Mouse (Mus musculus): ENCODE data around the gene Hoxb3. TPM values are rescaled to one million over a fixed set of nuclear protein-coding genes. Genes with fewer than 3 reads are reported as not detected.

Hoxb3 gene
- total RNA-seq, 1 experiment from 2014 or later: 0.55 TPM

DNA sequence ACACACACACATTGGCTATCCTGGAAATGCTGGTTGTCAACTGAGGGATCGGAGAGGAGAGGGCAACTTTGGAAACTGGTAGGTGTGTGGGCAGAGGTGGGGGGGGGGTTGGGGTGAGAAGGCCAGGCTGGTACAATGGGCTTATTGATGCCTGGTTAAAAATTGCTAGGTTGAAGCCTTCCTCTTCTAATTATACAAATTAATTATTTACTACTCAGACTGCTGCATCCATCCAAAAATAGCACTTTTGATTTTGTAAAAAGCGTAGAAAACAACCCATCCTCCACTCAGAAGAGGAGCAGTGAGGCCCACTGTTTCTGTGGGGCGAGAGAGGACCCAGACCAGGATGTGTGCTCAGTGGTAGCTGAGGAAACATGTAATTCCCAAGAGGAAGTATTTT, 11.9 kb downstream of the Hoxb3 start:
- ATAC-seq (replicated peaks; ENCODE audit: low read depth, poor library complexity, severe bottlenecking): no peak

DNA sequence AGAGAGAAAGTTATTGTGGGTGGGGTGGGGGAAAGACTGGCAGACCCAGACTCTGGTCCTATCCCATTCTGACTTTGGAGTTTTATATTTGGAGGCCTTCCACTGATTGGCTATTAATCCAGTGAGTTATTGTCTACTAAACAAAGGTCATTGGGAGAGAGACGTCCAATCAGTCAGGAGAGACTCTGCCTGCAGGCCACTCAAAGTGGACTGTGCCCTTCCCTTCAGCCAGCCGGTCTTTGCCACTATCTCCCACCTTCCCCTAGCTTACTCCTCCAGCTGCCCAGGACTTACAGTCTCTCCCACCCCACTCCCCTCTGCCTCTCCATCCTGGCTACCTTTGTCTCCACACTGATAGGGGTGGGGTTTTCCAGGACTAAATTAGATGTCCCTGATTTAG, 13.5 kb downstream of the Hoxb3 start:
- ATAC-seq (replicated peaks; ENCODE audit: low read depth, poor library complexity, severe bottlenecking): no peak

DNA sequence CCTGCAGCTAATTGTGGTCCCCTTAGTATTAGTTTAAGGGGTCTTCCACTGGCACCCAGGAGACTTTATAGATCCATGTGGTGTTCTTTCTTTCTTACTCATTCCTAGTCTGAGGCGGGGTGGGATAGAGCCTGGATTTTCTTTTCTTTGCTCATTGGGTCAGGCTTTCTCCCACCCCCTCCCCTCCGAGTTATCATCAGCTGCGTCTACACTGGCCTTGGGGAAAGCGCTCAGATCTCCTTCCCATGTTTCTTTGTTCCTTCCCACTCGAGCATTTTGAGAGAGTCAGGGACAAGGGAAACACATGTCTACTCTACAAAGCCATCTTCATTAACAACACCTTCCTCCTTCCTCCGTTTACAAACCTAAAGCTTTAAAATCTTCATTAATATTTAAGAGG, 13.9 kb downstream of the Hoxb3 start:
- ATAC-seq (replicated peaks; ENCODE audit: low read depth, poor library complexity, severe bottlenecking): no peak

DNA sequence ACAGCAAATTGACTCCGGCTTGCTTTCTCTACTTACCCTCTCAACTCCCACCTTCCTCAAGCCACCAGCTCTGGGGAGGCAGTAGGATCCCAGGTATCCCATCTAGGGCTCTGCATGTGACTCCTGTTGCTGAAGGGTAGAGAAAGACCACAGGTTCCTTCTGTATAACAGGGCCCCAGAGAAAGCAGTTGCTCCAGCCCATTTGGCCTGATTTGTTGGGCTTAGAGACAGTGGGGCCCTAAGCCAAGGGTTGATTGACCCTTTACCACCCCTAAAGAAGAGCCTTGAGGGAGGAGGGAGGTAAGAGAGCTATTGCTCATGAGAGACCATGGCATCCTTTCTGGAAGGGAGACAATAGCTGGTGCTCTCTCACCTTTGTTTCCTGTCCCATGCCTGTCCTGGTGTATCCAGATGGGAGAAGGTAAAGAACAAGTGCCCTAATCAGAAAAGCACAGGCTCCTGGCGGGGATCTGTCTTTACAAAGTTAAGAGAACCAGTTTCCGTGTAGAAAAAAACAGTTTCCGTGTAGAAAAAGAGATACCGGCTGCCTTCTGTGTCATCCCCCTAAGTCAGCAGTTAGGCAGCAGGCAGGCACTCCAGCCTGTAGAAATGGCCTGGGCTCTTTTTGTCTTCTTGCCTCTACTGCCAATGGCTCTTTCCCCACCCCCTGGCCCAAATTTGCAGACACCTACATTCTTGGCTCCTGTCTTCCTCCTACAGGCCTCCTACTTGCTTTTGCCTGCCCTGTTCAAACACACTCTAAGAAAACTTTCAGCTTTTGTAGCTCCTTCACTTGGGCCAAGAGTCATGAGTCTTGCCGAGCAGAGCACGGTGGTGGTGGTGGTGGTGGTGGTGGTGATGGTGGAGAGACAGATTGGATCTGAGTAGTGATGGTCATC, 16.1 kb downstream of the Hoxb3 start:
- ATAC-seq (replicated peaks; ENCODE audit: low read depth, poor library complexity, severe bottlenecking): no peak

DNA sequence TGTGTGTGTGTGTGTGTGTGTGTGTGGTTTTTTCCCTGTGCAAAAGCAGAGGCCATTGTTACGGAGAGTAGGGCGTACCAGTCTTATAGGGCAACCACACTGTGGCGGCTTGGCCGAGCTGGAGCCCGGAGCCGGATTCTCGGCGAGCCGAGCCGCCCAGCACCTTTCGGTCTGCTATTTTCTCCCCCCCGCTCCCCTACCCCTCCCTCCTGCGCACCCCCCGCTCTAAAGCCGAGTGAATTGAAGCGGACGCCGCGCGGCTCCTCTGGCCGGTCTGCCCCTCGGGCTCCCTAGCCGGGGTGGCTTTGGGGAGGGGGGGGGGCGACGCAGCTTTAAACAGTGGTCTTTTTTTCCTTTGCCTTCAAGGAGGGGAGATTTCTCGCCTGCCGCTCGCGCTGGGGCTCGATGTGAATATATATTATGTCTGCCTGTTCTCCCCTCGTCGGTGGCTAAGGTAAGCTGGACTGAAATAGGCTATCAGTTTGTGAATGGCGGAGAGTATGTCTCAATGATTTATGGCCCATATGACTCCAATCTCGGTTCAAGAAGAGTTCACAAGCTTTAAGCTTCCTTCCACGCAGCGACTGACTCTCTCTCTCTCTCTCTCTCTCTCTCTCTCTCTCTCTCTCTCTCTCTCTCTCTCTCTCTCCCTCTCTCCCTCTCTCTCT, 17.7 kb downstream of the Hoxb3 start:
- ATAC-seq (replicated peaks; ENCODE audit: low read depth, poor library complexity, severe bottlenecking): 0 out of 2 replicates have a peak, but pooled peaks have one; percentile 36

DNA sequence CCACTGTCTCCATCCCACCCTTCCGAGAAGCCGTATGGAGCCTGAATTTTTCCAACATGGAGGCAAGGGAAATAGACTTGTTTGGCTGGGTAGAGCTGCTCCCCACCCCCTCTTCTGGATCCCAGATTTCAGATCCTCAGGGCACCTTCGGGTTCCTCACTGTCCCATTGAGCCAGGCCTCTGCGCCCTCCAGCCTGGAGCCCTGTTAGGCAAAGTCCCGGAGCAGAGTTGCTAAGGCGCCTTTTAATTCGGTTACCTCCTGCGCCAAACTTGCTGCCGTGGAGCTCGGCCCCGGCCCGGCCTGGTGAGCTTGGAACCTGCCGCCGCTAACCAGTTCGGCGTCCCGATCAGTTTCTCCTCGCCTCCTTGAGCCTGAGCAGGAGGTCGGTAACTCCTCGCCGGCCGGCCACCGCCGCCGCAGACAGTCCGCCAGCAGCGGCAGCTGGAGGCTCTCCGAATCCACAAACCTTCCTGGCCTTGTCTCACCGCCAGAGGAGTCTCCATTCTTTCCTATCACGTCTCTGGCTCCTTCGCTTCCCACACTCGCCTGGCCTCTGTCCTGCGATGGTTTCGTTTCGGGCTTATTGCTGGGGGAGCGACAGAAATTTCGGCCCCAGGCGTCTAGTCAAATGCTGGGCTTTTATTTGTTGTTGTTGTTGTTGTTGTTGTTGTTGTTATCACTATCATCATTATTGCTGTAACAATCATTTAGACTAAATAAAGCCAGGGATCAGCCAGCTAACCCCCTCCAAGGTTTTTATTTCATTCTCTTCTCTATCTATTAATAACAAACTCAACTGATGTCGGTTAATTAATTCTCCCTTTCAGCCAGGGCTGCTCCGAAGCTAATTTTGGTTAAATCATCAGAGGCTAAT, 18.8 kb downstream of the Hoxb3 start:
- ATAC-seq (replicated peaks; ENCODE audit: low read depth, poor library complexity, severe bottlenecking): no peak

DNA sequence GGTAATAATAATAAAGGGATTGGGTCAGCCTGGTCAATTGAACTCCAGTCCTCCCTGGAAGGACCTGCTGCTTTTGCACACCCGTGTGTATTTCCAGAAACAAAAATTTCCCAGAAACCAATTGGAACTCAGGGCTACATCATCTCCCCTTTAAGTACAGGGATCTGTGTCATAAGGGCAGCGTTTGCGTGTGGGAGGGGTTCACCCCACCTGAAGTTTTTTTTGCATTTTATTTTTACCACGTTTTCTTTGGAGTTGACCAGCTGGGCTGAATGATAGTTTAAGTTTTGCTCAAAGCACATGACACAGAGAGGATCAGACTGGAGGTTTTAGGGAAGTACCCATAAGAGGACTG, 19.4 kb downstream of the Hoxb3 start:
- ATAC-seq (replicated peaks; ENCODE audit: low read depth, poor library complexity, severe bottlenecking): no peak

DNA sequence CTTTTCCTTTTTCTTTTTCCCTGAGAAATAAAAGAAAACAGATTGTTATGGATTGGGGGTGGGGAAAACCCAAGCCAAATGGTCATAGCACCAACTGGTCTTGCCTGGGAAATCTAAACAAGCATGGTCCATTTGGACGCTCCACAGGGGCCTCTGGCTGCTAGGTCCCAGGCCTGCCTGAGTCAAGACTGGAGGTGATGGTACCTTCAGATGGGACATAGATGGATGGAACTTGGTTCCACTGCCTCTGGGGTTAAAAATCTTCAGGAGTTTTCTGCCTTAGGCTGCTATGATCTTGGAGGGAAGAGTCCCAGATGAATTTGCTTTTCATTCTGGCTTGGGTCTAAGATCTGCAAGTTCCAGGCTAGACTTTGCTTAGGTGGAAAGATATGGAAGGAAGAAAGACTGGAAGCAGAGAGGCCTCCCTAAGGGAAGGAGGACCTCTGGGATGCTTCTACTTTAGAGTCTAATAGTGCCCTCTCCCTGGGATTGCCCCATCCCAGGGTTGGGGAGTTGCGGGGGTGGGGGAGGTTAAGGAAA, 20.1 kb downstream of the Hoxb3 start:
- no peak for ATAC-seq (replicated peaks; ENCODE audit: low read depth, poor library complexity, severe bottlenecking)

DNA sequence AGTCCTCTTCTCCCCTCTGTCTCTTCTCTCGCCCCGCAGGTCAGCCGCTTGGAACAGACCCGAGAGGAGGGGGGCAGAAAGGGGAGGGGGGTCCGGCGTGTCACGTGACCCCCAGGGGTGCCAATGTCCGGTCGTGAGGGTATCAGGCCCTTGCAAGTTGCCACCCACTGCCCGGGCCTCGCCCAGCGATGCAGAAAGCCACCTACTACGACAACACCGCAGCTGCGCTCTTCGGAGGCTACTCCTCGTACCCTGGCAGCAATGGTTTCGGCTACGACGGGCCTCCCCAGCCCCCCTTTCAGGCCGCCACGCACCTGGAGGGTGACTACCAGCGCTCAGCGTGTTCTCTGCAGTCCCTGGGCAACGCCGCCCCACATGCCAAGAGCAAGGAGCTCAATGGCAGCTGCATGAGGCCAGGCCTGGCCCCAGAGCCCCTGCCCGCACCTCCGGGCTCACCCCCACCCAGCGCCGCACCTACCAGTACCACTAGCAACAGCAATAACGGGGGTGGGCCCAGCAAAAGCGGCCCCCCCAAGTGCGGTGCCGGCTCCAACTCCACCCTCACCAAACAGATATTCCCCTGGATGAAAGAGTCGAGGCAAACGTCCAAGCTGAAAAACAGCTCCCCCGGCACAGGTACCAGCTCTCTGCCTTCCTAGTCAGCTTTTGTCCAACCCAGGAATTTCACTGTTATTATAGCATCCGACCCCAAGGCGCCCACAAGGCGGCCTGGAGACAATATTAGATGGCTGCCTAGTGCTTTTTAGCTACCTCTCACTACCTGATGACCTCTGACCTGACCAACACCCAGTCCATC, 21.1 kb downstream of the Hoxb3 start:
- no peak for ATAC-seq (replicated peaks; ENCODE audit: low read depth, poor library complexity, severe bottlenecking)

DNA sequence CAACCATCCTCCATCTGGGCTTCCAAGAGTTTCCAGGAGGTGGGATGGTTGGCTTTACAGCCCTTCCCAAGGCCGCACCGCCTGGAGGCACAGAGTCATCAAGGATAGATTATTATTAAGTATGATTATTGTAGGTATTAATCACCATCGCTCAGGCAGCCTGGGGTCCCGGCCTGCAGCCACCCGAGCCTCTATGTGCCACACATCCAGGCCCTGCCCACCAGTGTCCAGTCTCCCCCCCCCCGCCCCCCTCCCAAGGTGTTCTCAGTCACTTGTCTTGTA, 21.7 kb downstream of the Hoxb3 start:
- no peak for ATAC-seq (replicated peaks; ENCODE audit: low read depth, poor library complexity, severe bottlenecking)

DNA sequence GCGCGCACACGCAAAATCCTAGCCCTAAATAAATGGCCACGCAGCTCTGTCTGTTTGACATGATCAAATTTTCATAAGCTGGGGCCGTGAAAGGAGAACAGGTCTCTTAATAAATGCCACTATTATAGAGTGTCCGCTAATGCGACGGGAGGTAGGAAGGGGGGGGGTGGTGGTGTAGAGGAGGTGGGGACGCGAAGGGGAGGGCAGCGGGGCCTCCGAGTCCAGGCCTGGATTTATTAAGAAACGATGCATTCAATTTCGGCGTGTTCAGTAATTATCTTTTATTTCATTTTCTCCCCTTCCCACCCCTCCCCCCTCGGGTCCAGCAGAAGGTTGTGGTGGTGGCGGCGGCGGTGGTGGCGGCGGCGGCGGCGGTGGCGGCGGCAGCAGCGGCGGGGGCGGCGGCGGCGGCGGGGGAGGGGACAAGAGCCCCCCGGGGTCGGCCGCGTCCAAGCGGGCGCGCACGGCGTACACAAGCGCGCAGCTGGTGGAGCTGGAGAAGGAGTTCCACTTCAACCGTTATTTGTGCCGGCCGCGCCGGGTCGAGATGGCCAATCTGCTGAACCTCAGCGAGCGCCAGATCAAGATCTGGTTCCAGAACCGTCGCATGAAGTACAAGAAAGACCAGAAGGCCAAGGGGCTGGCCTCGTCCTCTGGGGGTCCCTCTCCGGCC, 22.2 kb downstream of the Hoxb3 start:
- ATAC-seq (replicated peaks; ENCODE audit: low read depth, poor library complexity, severe bottlenecking): no peak

DNA sequence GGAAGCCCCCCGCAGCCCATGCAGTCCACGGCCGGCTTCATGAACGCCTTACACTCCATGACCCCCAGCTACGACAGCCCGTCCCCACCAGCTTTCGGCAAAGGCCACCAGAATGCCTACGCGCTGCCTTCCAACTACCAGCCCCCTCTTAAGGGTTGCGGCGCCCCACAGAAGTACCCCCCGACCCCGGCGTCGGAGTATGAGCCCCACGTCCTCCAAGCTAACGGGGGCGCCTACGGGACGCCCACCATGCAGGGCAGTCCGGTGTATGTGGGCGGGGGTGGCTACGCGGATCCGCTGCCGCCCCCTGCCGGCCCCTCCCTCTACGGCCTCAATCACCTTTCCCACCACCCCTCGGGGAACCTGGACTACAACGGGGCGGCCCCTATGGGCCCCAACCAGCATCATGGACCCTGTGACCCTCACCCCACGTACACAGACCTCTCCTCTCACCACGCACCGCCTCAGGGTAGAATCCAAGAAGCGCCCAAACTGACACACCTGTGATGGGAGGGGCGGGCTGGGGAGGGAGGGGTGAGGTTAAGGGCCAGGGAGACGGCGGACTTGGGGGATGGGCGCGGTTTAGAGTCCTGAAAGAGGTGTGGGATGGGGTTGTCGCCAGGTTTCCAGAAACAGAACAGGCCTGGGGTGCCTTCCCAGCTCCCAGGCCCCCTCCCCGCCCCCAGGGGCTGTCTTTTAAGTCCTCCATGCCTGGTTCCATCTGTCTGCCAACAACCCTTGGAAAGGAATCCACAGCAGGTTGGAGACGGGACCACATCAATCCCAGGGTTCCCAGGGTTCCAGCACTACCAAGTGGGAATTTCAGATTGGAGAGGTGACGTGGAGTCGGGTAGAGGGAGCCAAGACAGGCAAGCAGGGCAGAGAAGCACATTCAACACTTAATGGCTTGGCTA, 23.0 kb downstream of the Hoxb3 start:
- no peak for ATAC-seq (replicated peaks; ENCODE audit: low read depth, poor library complexity, severe bottlenecking)

DNA sequence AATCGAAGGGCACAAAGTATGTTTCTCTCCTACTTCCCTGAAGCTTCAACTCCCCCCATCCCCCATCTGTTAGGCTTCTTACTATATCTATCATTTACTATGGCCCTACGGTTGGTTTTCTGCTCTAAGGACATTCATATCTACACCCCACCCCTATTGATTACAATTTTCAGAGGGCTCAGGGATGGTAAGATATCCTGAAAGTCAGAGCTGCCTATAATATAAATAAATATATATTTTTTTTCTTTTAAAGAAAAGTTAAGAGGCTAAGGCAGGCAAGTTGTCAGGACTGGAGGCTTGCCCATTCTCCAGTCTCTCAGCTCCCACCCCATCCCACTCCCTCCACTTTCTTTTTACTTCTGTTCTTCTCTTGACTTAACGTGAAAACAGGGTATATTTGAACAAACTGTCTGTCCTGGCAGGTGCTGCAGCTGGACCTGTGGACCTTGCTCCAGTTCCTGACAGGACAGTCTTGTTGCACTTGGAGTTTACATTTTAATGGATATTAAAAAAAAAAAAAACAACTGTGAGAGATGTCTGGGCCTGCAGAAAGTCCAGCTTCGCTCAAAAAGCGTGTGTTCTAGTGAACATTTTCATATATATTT, 23.9 kb downstream of the Hoxb3 start:
- ATAC-seq (replicated peaks; ENCODE audit: low read depth, poor library complexity, severe bottlenecking): no peak

DNA sequence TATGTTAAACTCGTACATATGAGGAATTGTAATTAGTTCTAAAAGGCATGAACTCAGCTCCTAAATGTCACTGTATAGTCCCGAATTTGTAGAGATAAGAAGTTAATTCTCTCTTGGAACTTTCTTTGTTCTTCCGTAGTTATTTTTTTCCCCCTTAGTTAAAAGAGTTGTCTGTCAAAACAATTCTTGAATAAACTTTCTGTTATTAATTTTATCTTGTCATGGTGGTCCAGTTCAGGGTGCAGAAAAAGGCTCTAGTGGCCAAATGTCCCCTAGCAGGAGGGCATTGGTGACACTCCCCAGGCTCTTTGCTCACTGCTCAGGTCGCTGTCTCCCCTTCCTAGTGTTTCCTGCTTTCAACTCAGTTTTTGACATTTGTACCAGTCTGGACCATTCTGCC, 24.6 kb downstream of the Hoxb3 start:
- no peak for ATAC-seq (replicated peaks; ENCODE audit: low read depth, poor library complexity, severe bottlenecking)

DNA sequence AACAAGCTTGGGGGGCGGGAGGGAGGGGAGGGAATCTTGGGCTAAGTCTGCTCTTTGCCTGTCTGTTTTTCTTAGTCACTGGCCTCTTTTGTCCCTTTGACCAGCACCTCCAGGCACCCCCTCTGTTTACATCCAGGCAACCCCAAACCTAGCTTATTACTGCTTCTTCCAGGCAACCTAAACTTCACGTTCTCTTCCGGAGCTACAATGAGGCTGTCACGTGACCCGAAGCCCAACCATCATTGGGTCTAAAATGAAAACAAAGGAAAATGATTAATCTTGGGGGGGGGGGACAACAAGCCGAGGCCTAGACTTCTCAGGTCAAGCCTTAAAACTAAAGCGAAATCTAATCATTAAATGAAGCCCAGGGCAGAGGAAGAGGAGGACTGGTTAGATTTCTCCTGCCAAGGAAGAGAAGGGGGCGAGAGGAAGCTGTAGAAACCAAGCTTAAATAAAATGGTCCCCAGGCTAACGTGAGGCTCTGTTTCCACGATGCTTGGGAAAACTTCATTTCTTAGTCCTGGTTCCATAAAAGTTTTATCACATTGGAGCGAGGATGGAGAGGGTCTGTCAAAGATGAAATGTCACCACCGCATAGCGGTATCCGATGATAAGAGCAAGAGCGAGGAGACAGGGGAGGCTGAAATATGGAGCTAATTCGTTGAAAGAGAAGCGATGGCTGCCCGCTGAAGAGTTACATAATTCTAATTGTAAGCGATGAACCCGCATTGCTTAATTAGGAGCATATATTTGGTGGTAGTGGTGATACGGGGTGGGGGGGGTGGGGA, 25.2 kb downstream of the Hoxb3 start:
- ATAC-seq (replicated peaks; ENCODE audit: low read depth, poor library complexity, severe bottlenecking): no peak

DNA sequence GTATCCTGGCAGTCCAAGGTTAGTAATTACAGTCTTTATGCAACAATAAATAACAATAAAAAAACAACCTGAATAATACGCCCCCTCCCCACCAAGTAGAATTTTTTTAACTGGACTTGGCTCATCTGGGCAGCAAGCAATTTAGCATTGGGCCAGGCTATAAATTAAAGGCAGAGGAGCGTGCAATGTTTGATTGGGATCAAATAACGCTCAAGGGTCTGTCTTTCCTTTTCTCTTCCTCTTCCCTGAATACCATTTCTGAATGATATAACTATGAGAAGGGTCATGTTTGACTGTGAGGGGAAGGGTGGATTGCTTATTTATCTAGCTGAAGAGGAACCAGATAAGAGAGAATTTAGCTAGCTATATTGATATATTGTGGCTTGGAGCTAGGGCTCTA, 25.9 kb downstream of the Hoxb3 start:
- ATAC-seq (replicated peaks; ENCODE audit: low read depth, poor library complexity, severe bottlenecking): no peak

Measured in common myeloid progenitor, adult 5-6 weeks (primary cell).